Mouse (Mus musculus): ENCODE measurements around the gene Allc. TPM values are rescaled to one million over a fixed set of nuclear protein-coding genes. Genes with fewer than 3 reads are reported as not detected.

Gene Allc
- total and polyA plus RNA-seq, 3 experiments: 0.85 to 2.2 TPM; not detected in 1

GRCm38 (mm10) chr12:28628436-28628835 lies 46.1 kb upstream of the Allc start (continued):
- TF ChIP-seq TBP (IDR thresholded peaks at IDR 0.05; ENCODE audit: low read depth, low read length) (no peak), MYC (IDR thresholded peaks at IDR 0.05; ENCODE audit: low read depth, low read length) (no peak), USF2 (IDR thresholded peaks at IDR 0.05; ENCODE audit: borderline replicate concordance in 1 of 2, insufficient read depth in 1 of 2, low read depth in 1 of 2, low read length in 2 of 2) (no peak), MYB (IDR thresholded peaks at IDR 0.05; ENCODE audit: low read depth, low read length) (no peak), KAT2A (conservative IDR thresholded peaks at IDR 0.05; ENCODE audit: low read depth, low read length) (no peak), ELF1 (IDR thresholded peaks at IDR 0.05; ENCODE audit: low read depth, low read length) (no peak), SIN3A (IDR thresholded peaks at IDR 0.05; ENCODE audit: low read length) (no peak), NELFE (IDR thresholded peaks at IDR 0.05; ENCODE audit: low read depth, low read length) (no peak), EP300 (IDR thresholded peaks at IDR 0.05; ENCODE audit: low read depth in 1 of 2, low read length in 2 of 2) (no peak), ETS1 (IDR thresholded peaks at IDR 0.05; ENCODE audit: low read depth, low read length) (no peak), MAFK (IDR thresholded peaks at IDR 0.05; ENCODE audit: borderline replicate concordance, low read depth, low read length) (peak; percentile 93), ZMIZ1 (IDR thresholded peaks at IDR 0.05; ENCODE audit: low read depth, low read length) (no peak), POLR2AphosphoS2 (IDR thresholded peaks at IDR 0.05; ENCODE audit: low read length) (peak; percentile 18; the same call in 1 of the 2 replicates), ZC3H11A (IDR thresholded peaks at IDR 0.05; ENCODE audit: low read depth, low read length) (no peak), RAD21 (IDR thresholded peaks at IDR 0.05; ENCODE audit: low read depth, low read length) (no peak), POLR2A (IDR thresholded peaks at IDR 0.05; ENCODE audit: control insufficient read depth in 1 of 2, insufficient read depth in 1 of 2, low read depth in 1 of 2, low read length in 2 of 2, poor library complexity in 1 of 2) (peak in 1 of 2 experiments; percentile 51; a peak in 2 of 4 replicates), MAX (IDR thresholded peaks at IDR 0.05; ENCODE audit: low read length) (no peak), ZKSCAN1 (IDR thresholded peaks at IDR 0.05; ENCODE audit: low read depth, low read length) (no peak), CHD1 (IDR thresholded peaks at IDR 0.05; ENCODE audit: low read depth, low read length) (no peak)

GRCm38 (mm10) chr12:28627092-28627491 lies 44.8 kb upstream of the Allc start:
- H3K9me3 ChIP-seq (replicated peaks; ENCODE audit: insufficient read depth, low read length): no peaks in the 10 kb centered on the region
- no peaks in the 10 kb centered on the region for H3K27me3 ChIP-seq (ENCODE audit: control insufficient read depth in 1 of 2, insufficient read depth in 2 of 2, low read length in 2 of 2)
- H3K4me3 ChIP-seq (ENCODE audit: control insufficient read depth in 1 of 2, insufficient read depth in 1 of 2, low read depth in 2 of 2, low read length in 2 of 2): no peak overlapping the region
- no peak for TF ChIP-seq MAFK (IDR thresholded peaks at IDR 0.05; ENCODE audit: borderline replicate concordance, low read depth, low read length)
- no peak for TF ChIP-seq USF2 (IDR thresholded peaks at IDR 0.05; ENCODE audit: borderline replicate concordance in 1 of 2, insufficient read depth in 1 of 2, low read depth in 1 of 2, low read length in 2 of 2)
- no peak for TF ChIP-seq CHD1 (IDR thresholded peaks at IDR 0.05; ENCODE audit: low read depth, low read length)
- TF ChIP-seq TCF12 (IDR thresholded peaks at IDR 0.05; ENCODE audit: low read depth, low read length): no peak
- TF ChIP-seq KAT2A (conservative IDR thresholded peaks at IDR 0.05; ENCODE audit: low read depth, low read length): no peak
- no peak for TF ChIP-seq E2F4 (IDR thresholded peaks at IDR 0.05; ENCODE audit: borderline replicate concordance, low read depth, low read length)
- TF ChIP-seq JUND (IDR thresholded peaks at IDR 0.05; ENCODE audit: low read depth, low read length): no peak
- H3K27ac ChIP-seq (ENCODE audit: control insufficient read depth, low read depth, low read length): no peak overlapping the region
- peak; percentile 44 for DNase-seq (ENCODE audit: low read depth, low spot score)
- H3K4me1 ChIP-seq (ENCODE audit: control insufficient read depth in 1 of 2, insufficient read depth in 2 of 2, low read length in 2 of 2): peaks cover 2 to 28% of the 10 kb centered on the region in 2 experiments; a peak in 3 of 4 replicates
- H3K79me2 ChIP-seq (ENCODE audit: control insufficient read depth, insufficient read depth, low read length, poor library complexity): peaks cover 4% of the 10 kb centered on the region
- H3K36me3 ChIP-seq (ENCODE audit: control insufficient read depth in 1 of 2, insufficient read depth in 2 of 2, low read length in 2 of 2): peaks cover 11 to 35% of the 10 kb centered on the region in 2 experiments
- H3K9ac ChIP-seq (ENCODE audit: control insufficient read depth, low read depth, low read length, poor library complexity, severe bottlenecking): no peak overlapping the region

Measured in MEL (cell line).